Mouse (Mus musculus): ENCODE measurements around the gene Gsdme. TPM values are rescaled to one million over a fixed set of nuclear protein-coding genes. Genes with fewer than 3 reads are reported as not detected.

Gsdme gene
- total and polyA plus RNA-seq, 3 experiments, result 0.27 to 1.5 TPM; not detected in 1

DNA sequence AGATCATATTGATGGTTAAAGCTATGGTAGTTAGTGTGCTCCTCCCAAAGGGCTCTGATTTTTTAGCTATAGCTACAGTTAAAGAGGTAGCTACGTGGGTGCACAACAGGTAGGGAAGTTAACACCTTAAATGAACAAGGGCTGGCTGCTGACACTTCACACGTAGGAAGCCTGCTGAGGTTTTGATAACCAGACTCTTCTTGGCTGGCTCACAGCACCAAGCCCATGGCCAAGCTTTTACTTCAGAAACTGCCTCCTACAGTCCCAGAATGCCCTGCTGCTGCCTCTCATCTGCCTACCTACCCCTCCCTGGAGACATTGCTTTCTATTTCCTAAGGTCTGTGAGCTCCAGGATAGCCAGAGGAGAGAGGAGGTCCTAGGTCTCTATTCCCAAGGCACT, 25.7 kb downstream of the Gsdme start:
- peak; percentile 60 for DNase-seq (ENCODE audit: low read depth, low spot score)
- peak overlapping the region; percentile 45; the same call in 1 of the 2 replicates for H3K27ac ChIP-seq (ENCODE audit: control insufficient read depth, low read depth, low read length)
- peaks cover 35 to 37% of the 10 kb centered on the region in 2 experiments for H3K4me1 ChIP-seq (ENCODE audit: control insufficient read depth in 1 of 2, insufficient read depth in 2 of 2, low read length in 2 of 2)
- no peak overlapping the region for H3K4me3 ChIP-seq (ENCODE audit: control insufficient read depth in 1 of 2, insufficient read depth in 1 of 2, low read depth in 2 of 2, low read length in 2 of 2)
- no peak overlapping the region for H3K9ac ChIP-seq (ENCODE audit: control insufficient read depth, low read depth, low read length, poor library complexity, severe bottlenecking)
- TF ChIP-seq ZKSCAN1 (IDR thresholded peaks at IDR 0.05; ENCODE audit: low read depth, low read length), result no peak
- TF ChIP-seq GATA1 (IDR thresholded peaks at IDR 0.05; ENCODE audit: low read depth, low read length), result 0 out of 2 replicates have a peak, but pooled peaks have one; percentile 27
- TF ChIP-seq ZC3H11A (IDR thresholded peaks at IDR 0.05; ENCODE audit: low read depth, low read length), result no peak
- TF ChIP-seq TCF12 (IDR thresholded peaks at IDR 0.05; ENCODE audit: low read depth, low read length), result peak; percentile 60; the same call in 1 of the 2 replicates
- no peak for TF ChIP-seq ZMIZ1 (IDR thresholded peaks at IDR 0.05; ENCODE audit: low read depth, low read length)
- TF ChIP-seq ETS1 (IDR thresholded peaks at IDR 0.05; ENCODE audit: low read depth, low read length), result 0 out of 2 replicates have a peak, but pooled peaks have one; percentile 32
- TF ChIP-seq EP300 (IDR thresholded peaks at IDR 0.05; ENCODE audit: low read depth in 1 of 2, low read length in 2 of 2), result peak; percentile 40 to 50; a peak in 2 of 4 replicates
- TF ChIP-seq ZNF384 (IDR thresholded peaks at IDR 0.05; ENCODE audit: low read depth, low read length), result no peak
- H3K9me3 ChIP-seq (replicated peaks; ENCODE audit: insufficient read depth, low read length), result no peaks in the 10 kb centered on the region
- H3K27me3 ChIP-seq (ENCODE audit: control insufficient read depth in 1 of 2, insufficient read depth in 2 of 2, low read length in 2 of 2), result no peaks in the 10 kb centered on the region
- peaks cover 0 to 39% of the 10 kb centered on the region in 2 experiments; a peak in 2 of 4 replicates for H3K36me3 ChIP-seq (ENCODE audit: control insufficient read depth in 1 of 2, insufficient read depth in 2 of 2, low read length in 2 of 2)
- no peaks in the 10 kb centered on the region for H3K79me2 ChIP-seq (ENCODE audit: control insufficient read depth, insufficient read depth, low read length, poor library complexity)

DNA sequence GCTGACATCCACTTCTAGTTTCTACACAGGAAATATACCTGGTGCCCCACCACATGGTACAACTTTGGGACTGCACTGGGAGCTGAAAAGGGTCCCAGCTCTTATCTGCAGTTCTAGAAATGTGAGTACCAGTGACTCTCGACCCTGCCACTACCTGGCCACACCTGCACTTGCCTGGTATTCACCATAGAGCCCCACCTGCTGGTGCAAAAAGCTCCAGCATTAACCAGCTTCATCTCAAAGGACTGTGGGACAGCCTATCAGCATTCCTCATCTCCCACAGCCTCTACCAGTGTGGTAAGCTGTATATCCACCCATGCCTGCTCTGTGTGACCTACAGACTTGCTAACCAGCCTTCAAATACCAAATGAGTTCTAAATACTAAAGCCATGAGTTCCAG, 30.7 kb downstream of the Gsdme start:
- TF ChIP-seq CTCF (IDR thresholded peaks at IDR 0.05 in 2 of 3, conservative IDR thresholded peaks at IDR 0.05 in 1 of 3; ENCODE audit: control insufficient read depth in 1 of 3, insufficient read depth in 1 of 3, low read depth in 2 of 3, low read length in 3 of 3, poor library complexity in 1 of 3, severe bottlenecking in 1 of 3) (peak in 1 of 3 experiments; percentile 21; a peak in 2 of 6 replicates), BHLHE40 (IDR thresholded peaks at IDR 0.05; ENCODE audit: borderline replicate concordance, low read depth, low read length) (no peak)
- no peak for DNase-seq (ENCODE audit: low read depth, low spot score)
- peaks cover 0 to 2% of the 10 kb centered on the region in 2 experiments; a peak in 1 of 4 replicates for H3K36me3 ChIP-seq (ENCODE audit: control insufficient read depth in 1 of 2, insufficient read depth in 2 of 2, low read length in 2 of 2)
- H3K27me3 ChIP-seq (ENCODE audit: control insufficient read depth in 1 of 2, insufficient read depth in 2 of 2, low read length in 2 of 2), result peaks cover 0 to 4% of the 10 kb centered on the region in 2 experiments; a peak in 2 of 4 replicates
- H3K79me2 ChIP-seq (ENCODE audit: control insufficient read depth, insufficient read depth, low read length, poor library complexity), result no peaks in the 10 kb centered on the region
- H3K9me3 ChIP-seq (replicated peaks; ENCODE audit: insufficient read depth, low read length), result no peaks in the 10 kb centered on the region
- peaks cover 2% of the 10 kb centered on the region in 2 experiments; a peak in 3 of 4 replicates for H3K4me1 ChIP-seq (ENCODE audit: control insufficient read depth in 1 of 2, insufficient read depth in 2 of 2, low read length in 2 of 2)
- no peak overlapping the region for H3K27ac ChIP-seq (ENCODE audit: control insufficient read depth, low read depth, low read length)
- no peak overlapping the region for H3K4me3 ChIP-seq (ENCODE audit: control insufficient read depth in 1 of 2, insufficient read depth in 1 of 2, low read depth in 2 of 2, low read length in 2 of 2)
- no peak overlapping the region for H3K9ac ChIP-seq (ENCODE audit: control insufficient read depth, low read depth, low read length, poor library complexity, severe bottlenecking)

DNA sequence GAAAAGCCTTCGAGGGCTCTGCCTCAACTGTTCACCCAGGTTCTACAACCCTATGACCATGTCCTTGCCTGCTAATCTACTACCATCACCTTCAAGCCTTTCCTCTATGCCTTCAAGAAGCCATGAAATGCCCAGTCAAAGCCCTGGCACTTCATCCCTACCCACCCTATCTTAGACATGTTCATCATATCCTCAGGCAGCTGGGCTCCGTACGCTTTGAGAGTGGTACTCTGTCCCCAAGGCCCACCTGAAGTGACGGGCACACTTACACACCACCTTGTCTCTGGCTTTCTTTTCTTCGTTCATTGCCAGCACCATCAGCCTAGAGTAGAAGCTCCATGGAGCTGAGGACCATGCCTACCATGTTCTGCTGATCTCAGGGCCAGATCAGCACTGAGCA, 32.4 kb downstream of the Gsdme start:
- Histone ChIP-seq H3K27me3 (ENCODE audit: control insufficient read depth in 1 of 2, insufficient read depth in 2 of 2, low read length in 2 of 2) (peaks cover 0 to 4% of the 10 kb centered on the region in 2 experiments; a peak in 2 of 4 replicates), H3K4me1 (ENCODE audit: control insufficient read depth in 1 of 2, insufficient read depth in 2 of 2, low read length in 2 of 2) (no peaks in the 10 kb centered on the region; a peak in 1 of 4 replicates), H3K27ac (ENCODE audit: control insufficient read depth, low read depth, low read length) (no peak overlapping the region), H3K4me3 (ENCODE audit: control insufficient read depth in 1 of 2, insufficient read depth in 1 of 2, low read depth in 2 of 2, low read length in 2 of 2) (no peak overlapping the region), H3K9me3 (replicated peaks; ENCODE audit: insufficient read depth, low read length) (no peaks in the 10 kb centered on the region), H3K9ac (ENCODE audit: control insufficient read depth, low read depth, low read length, poor library complexity, severe bottlenecking) (no peak overlapping the region), H3K79me2 (ENCODE audit: control insufficient read depth, insufficient read depth, low read length, poor library complexity) (no peaks in the 10 kb centered on the region), H3K36me3 (ENCODE audit: control insufficient read depth in 1 of 2, insufficient read depth in 2 of 2, low read length in 2 of 2) (no peaks in the 10 kb centered on the region)
- TF ChIP-seq TBP (IDR thresholded peaks at IDR 0.05; ENCODE audit: low read depth, low read length), result no peak
- TF ChIP-seq E2F4 (IDR thresholded peaks at IDR 0.05; ENCODE audit: borderline replicate concordance, low read depth, low read length), result no peak
- no peak for TF ChIP-seq POLR2A (IDR thresholded peaks at IDR 0.05; ENCODE audit: control insufficient read depth in 1 of 2, insufficient read depth in 1 of 2, low read depth in 1 of 2, low read length in 2 of 2, poor library complexity in 1 of 2)
- TF ChIP-seq RAD21 (IDR thresholded peaks at IDR 0.05; ENCODE audit: low read depth, low read length), result no peak
- no peak for TF ChIP-seq KAT2A (conservative IDR thresholded peaks at IDR 0.05; ENCODE audit: low read depth, low read length)
- no peak for TF ChIP-seq TAL1 (IDR thresholded peaks at IDR 0.05; ENCODE audit: low read length)
- TF ChIP-seq ZNF384 (IDR thresholded peaks at IDR 0.05; ENCODE audit: low read depth, low read length), result no peak
- no peak for TF ChIP-seq GABPA (IDR thresholded peaks at IDR 0.05; ENCODE audit: low read depth, low read length)
- no peak for TF ChIP-seq TCF12 (IDR thresholded peaks at IDR 0.05; ENCODE audit: low read depth, low read length)
- TF ChIP-seq MXI1 (IDR thresholded peaks at IDR 0.05; ENCODE audit: low read depth, low read length), result no peak
- TF ChIP-seq ETS1 (IDR thresholded peaks at IDR 0.05; ENCODE audit: low read depth, low read length), result no peak
- TF ChIP-seq ZKSCAN1 (IDR thresholded peaks at IDR 0.05; ENCODE audit: low read depth, low read length), result no peak
- no peak for TF ChIP-seq SIN3A (IDR thresholded peaks at IDR 0.05; ENCODE audit: low read length)
- no peak for TF ChIP-seq MEF2A (IDR thresholded peaks at IDR 0.05; ENCODE audit: extremely low read depth, insufficient replicate concordance, low read depth, low read length, poor library complexity, severe bottlenecking)
- no peak for TF ChIP-seq HCFC1 (IDR thresholded peaks at IDR 0.05; ENCODE audit: low read depth, low read length)
- TF ChIP-seq MYC (IDR thresholded peaks at IDR 0.05; ENCODE audit: low read depth, low read length), result no peak
- no peak for TF ChIP-seq BHLHE40 (IDR thresholded peaks at IDR 0.05; ENCODE audit: borderline replicate concordance, low read depth, low read length)
- DNase-seq (ENCODE audit: low read depth, low spot score), result no peak

Data from MEL (cell line).